Mouse (Mus musculus) hindbrain, embryonic 14.5 days (tissue): Measurements from ENCODE around the gene Ecel1. TPM values are rescaled to one million over a fixed set of nuclear protein-coding genes. Genes with fewer than 3 reads are reported as not detected.

ENCODE experiments used
- ATAC-seq: fragments of 200-750 bp; cut with Nextera tagmentation; 2 replicates; pipeline ENCODE4 v1.8.0; 2017; ENCODE audit warnings: moderate number of reproducible peaks, mild to moderate bottlenecking, moderate TSS enrichment, moderate library complexity; ENCODE audit not compliant: low FRiP score
- DNase-seq: peaks from one replicate; pipeline ENCODE4 v3.0.0-alpha.2; 2015; ENCODE audit warnings: low spot score
- H3K27ac ChIP-seq: fragments of 300-500 bp; sonication (generic); 2 replicates; pipeline ENCODE4 v1.5.1; 2014; ENCODE audit warnings: mild to moderate bottlenecking, moderate library complexity
- H3K27me3 ChIP-seq: fragments of 300-500 bp; sonication (generic); 2 replicates; pipeline ENCODE4 v1.6.1; 2014; ENCODE audit warnings: mild to moderate bottlenecking, low read length, mixed read lengths; ENCODE audit not compliant: control insufficient read depth, insufficient read depth
- H3K36me3 ChIP-seq: fragments of 300-500 bp; sonication (generic); replicated peaks from 2 replicates; pipeline ENCODE4 v1.6.1; 2014; ENCODE audit not compliant: control insufficient read depth, insufficient read depth
- H3K4me1 ChIP-seq: fragments of 300-500 bp; sonication (generic); replicated peaks from 2 replicates; pipeline ENCODE4 v1.6.1; 2014; ENCODE audit warnings: antibody characterized with exemption, low read length, mixed read lengths; ENCODE audit not compliant: control insufficient read depth, insufficient read depth
- H3K4me2 ChIP-seq: fragments of 300-500 bp; sonication (generic); replicated peaks from 2 replicates; pipeline ENCODE4 v1.6.1; 2014; ENCODE audit warnings: mild to moderate bottlenecking, moderate library complexity
- H3K4me3 ChIP-seq: fragments of 300-500 bp; sonication (generic); replicated peaks from 2 replicates; pipeline ENCODE4 v1.5.1; 2014; ENCODE audit warnings: mild to moderate bottlenecking, low read length
- H3K9ac ChIP-seq: fragments of 300-500 bp; sonication (generic); 2 replicates; pipeline ENCODE4 v1.6.1; 2014
- H3K9me3 ChIP-seq: fragments of 300-500 bp; sonication (generic); 2 replicates; pipeline ENCODE4 v1.6.1; 2016; ENCODE audit warnings: low read length; ENCODE audit not compliant: control insufficient read depth
- WGBS: fragments of 180-500 bp; shearing (Covaris S2); extraction: QIAGEN DNeasy Blood & Tissue Kit; methylation state at CpG from one replicate; pipeline ENCODE4 v1.1.7; 2014; 5-methylcytosine and 5-hydroxymethylcytosine counted together
- polyA plus RNA-seq: library from polyadenylated mRNA; unstranded; fragments of >200 nt; fragmentation: Nextera tagmentation; extraction: Ambion mirVana; gene quantifications from 2 replicates; pipeline ENCODE4 v1.2.1, GENCODE M21; 2014

Gene Ecel1
- polyA plus RNA-seq, 1 experiment from 2014 or later, result 44.0 TPM

DNA sequence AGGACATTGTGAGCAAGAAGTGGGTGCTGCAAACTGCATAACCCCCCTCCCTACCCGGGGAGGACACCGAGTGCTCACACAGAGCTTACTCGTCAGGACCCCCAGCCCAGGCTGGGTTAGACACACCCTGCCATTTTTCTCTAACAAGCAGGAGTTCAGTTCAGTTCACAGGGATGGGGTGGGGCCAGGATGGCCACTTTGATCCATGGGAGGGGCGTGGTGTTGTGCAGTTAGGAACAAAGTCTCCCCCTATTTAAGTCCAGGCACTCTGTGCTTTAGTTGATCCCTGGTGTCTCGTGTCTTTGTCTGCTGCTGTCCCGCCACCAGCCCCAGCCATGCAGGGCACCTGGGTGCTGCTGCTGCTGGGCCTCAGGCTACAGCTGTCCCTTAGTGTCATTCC lies 31.6 kb downstream of the Ecel1 start, which contains the start of gene Akp3:
Gene Akp3 (plus strand): TSS at position 301 of the 400 bp plus-strand sequence.
- Histone ChIP-seq H3K27ac (no peak within 1 kb of the TSS), H3K9me3 (no peaks in the 10 kb centered on the region), H3K27me3 (peaks cover 30% of the 10 kb centered on the region), H3K36me3 (no peaks in the 10 kb centered on the region), H3K4me1 (no peaks in the 10 kb centered on the region), H3K4me2 (no peak within 1 kb of the TSS), H3K4me3 (no peak within 1 kb of the TSS), H3K9ac (no peak within 1 kb of the TSS)
- WGBS, result 81% methylated on average over 6 of the region's 6 CpGs
- ATAC-seq (no peak), DNase-seq (no peak)

DNA sequence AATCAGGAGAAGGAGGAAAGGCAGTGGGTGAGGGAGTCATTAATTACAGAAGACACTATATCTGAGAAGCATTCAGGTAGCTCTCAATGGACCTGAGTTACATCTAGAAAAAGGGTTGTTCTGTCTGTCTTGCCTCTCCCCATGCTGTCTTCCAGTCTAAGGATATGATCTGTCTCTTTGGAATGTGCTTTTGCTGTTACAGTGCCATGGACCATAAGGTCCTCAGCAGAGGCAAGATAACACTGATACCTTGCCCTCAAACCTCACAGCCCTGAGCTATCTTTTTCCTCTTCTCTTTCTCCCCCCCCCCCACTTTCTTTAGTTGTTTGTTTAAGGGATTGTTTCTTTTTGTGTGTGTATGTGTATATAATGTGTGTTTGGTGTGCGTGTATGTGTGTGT lies 41.5 kb downstream of the Ecel1 start:
- WGBS, result 95% methylated on average over 1 of the region's 1 CpGs
- no peak for DNase-seq
- H3K4me2 ChIP-seq, result no peak overlapping the region

DNA sequence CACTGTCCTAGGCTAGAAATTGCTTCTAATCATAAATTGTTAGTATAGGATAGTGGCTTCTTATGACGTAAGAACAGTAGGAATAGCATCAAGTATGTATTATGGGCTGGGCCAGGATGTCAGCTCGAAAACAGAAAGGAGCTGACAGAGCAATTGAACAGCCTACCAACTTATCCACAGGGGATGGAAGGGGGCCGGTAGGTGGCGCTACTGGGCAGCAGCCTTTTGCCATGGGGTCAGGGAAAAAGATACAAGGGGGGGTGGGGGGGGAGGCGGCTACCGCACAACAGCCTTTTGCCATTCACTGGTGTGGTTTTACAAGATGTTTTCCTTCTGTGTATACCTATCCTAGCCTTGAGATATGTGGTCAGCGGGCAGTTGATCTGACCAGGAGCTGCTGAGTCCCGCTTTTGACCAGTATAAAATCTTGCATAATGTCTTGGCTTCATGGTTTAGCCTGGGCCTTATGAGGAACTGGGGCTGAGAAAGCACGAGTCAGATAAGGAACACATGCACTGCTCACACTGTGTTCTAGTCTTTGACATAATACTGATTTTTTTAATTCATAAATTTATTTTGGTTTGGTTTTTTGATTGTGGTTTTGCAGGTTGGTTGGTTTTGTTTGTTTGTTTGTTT lies 44.5 kb downstream of the Ecel1 start:
- Histone ChIP-seq H3K36me3 (no peaks in the 10 kb centered on the region), H3K4me2 (no peak overlapping the region), H3K27me3 (no peaks in the 10 kb centered on the region), H3K4me1 (no peaks in the 10 kb centered on the region), H3K9me3 (no peaks in the 10 kb centered on the region), H3K4me3 (no peak overlapping the region), H3K9ac (no peak overlapping the region), H3K27ac (no peak overlapping the region)
- ATAC-seq, result no peak
- 45% methylated on average over 8 of the region's 9 CpGs for WGBS
- DNase-seq, result no peak

More for the DNA sequence above, 41.5 kb downstream of the Ecel1 start:
- no peaks in the 10 kb centered on the region for H3K36me3 ChIP-seq
- ATAC-seq, result no peak
- no peak overlapping the region for H3K9ac ChIP-seq
- no peaks in the 10 kb centered on the region for H3K9me3 ChIP-seq
- no peak overlapping the region for H3K27ac ChIP-seq
- H3K4me1 ChIP-seq, result no peaks in the 10 kb centered on the region
- no peaks in the 10 kb centered on the region for H3K27me3 ChIP-seq
- H3K4me3 ChIP-seq, result no peak overlapping the region

DNA sequence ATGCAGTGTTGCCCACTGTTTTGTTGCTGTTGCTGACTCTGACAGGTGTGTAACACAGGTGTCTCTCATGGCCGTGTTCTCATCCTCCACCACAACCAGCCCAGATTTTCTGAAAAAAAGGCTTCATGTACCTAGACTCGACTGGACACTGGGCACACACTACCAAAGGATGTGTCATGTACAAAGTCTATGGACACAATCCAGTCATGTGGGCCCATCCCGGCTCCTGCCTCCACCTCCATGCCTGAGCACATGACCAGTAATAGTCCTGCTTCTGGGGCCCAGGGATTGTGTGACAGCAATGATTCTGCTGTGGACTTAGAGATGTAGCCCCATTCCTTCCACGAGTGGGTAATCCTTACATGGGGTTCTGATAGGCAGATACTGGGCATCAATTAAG lies 47.8 kb downstream of the Ecel1 start:
- no peak overlapping the region for H3K4me3 ChIP-seq
- H3K27me3 ChIP-seq, result no peaks in the 10 kb centered on the region
- no peaks in the 10 kb centered on the region for H3K4me1 ChIP-seq
- no peak for ATAC-seq
- no peak for DNase-seq
- no peak overlapping the region for H3K27ac ChIP-seq
- H3K9me3 ChIP-seq, result no peaks in the 10 kb centered on the region
- whole genome bisulfite sequencing, result 88% methylated on average over 4 of the region's 4 CpGs
- no peak overlapping the region for H3K4me2 ChIP-seq
- H3K9ac ChIP-seq, result no peak overlapping the region
- no peaks in the 10 kb centered on the region for H3K36me3 ChIP-seq

DNA sequence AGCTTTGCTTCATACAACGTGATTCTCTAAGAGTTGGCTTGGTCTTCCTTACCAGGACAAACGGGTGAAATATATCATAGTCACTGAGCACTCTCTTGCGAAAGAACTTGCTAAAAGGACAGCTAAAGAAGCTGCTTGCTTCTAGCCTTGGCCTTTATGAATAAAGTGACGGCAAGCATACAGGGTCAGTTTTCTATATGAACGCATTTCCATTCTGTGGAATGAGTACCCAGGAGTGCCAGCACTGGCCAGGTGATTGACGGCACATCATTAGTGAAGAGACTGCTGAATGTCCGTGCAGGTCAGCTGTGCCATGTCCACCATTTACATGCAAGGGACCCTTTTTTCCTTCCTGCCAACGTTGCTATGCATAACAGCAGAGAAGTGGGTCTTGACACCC lies 49.8 kb downstream of the Ecel1 start:
- H3K27ac ChIP-seq, result no peak overlapping the region
- no peaks in the 10 kb centered on the region for H3K27me3 ChIP-seq
- no peak overlapping the region for H3K4me2 ChIP-seq
- ATAC-seq, result no peak
- H3K9me3 ChIP-seq, result no peaks in the 10 kb centered on the region
- WGBS, result 74% methylated on average over 8 of the region's 8 CpGs
- DNase-seq, result no peak
- H3K4me1 ChIP-seq, result no peaks in the 10 kb centered on the region
- H3K4me3 ChIP-seq, result no peak overlapping the region
- no peak overlapping the region for H3K9ac ChIP-seq
- H3K36me3 ChIP-seq, result no peaks in the 10 kb centered on the region

DNA sequence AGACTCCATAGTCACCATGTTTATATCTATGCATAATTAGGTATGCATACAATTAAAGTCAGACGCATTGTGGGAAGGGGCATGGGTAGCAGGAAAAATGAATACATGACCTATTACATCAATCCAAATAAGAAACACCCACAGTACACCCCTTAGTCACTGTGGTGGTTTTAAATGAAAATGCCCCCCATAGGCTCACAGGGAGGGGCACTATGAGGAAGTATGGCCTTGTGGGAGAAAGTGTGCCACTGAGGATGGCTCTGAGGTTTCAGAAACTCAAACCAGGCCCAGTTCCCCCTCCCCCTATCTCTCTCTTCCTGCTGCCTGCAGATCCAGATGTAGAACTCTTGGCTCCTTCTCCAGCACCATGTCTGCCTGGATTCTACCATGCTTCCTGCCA lies 52.4 kb downstream of the Ecel1 start:
- Histone ChIP-seq H3K9ac (no peak overlapping the region), H3K4me3 (no peak overlapping the region), H3K4me1 (no peaks in the 10 kb centered on the region), H3K27ac (no peak overlapping the region), H3K36me3 (no peaks in the 10 kb centered on the region), H3K27me3 (0 out of 2 replicates have a peak, but pooled peaks cover 4% of the 10 kb centered on the region), H3K4me2 (no peak overlapping the region), H3K9me3 (no peaks in the 10 kb centered on the region)
- ATAC-seq (no peak), DNase-seq (no peak)
- 64% methylated on average over 1 of the region's 1 CpGs for WGBS

- 0 out of 2 replicates have a peak, but pooled peaks cover 4% of the 10 kb centered on the region for H3K27me3 ChIP-seq
- no peak for DNase-seq
- H3K27ac ChIP-seq, result no peak overlapping the region
- WGBS, result 87% methylated on average over 3 of the region's 3 CpGs
- H3K4me2 ChIP-seq, result no peak overlapping the region
- H3K9me3 ChIP-seq, result no peaks in the 10 kb centered on the region
- no peaks in the 10 kb centered on the region for H3K4me1 ChIP-seq
- ATAC-seq, result no peak
- no peaks in the 10 kb centered on the region for H3K36me3 ChIP-seq
- no peak overlapping the region for H3K9ac ChIP-seq
- H3K4me3 ChIP-seq, result no peak overlapping the region
Observed at GRCm38 (mm10) chr1:87102114-87102513, 54.2 kb downstream of the Ecel1 start.

- Histone ChIP-seq H3K4me3 (no peak within 1 kb of the TSS), H3K27me3 (0 out of 2 replicates have a peak, but pooled peaks cover 4% of the 10 kb centered on the region), H3K27ac (no peak within 1 kb of the TSS), H3K9me3 (no peaks in the 10 kb centered on the region), H3K36me3 (no peaks in the 10 kb centered on the region), H3K4me2 (no peak within 1 kb of the TSS), H3K9ac (no peak within 1 kb of the TSS), H3K4me1 (no peaks in the 10 kb centered on the region)
- ATAC-seq, result no peak
- DNase-seq, result no peak
- 100% methylated on average over 1 of the region's 1 CpGs for WGBS
Observed at GRCm38 (mm10) chr1:87101411-87101810, 54.9 kb downstream of the Ecel1 start, which contains the start of gene Alpi. TSS of gene Alpi (minus strand) at chr1:87101606.

- H3K36me3 ChIP-seq, result no peaks in the 10 kb centered on the region
- 11% methylated on average over 29 of the region's 30 CpGs for WGBS
- no peak overlapping the region for H3K4me3 ChIP-seq
- peak; percentile 57; the same call in 1 of the 2 replicates for ATAC-seq
- 0 out of 2 replicates have a peak overlapping the region, but pooled peaks have one; percentile 19 for H3K4me2 ChIP-seq
- H3K9me3 ChIP-seq, result no peaks in the 10 kb centered on the region
- H3K27me3 ChIP-seq, result 0 out of 2 replicates have a peak, but pooled peaks cover 4% of the 10 kb centered on the region
- H3K27ac ChIP-seq, result no peak overlapping the region
- H3K4me1 ChIP-seq, result no peaks in the 10 kb centered on the region
- peak; percentile 45 for DNase-seq
- no peak overlapping the region for H3K9ac ChIP-seq
Observed at GRCm38 (mm10) chr1:87098358-87098975, 57.9 kb downstream of the Ecel1 start.
